Mouse (Mus musculus) brain, embryonic 14.5 days (tissue): ENCODE results near the gene Rbpms2.
A peak's percentile ranks its signal among the peaks of the same experiment; 100 is the strongest.

ENCODE experiments used
- CTCF ChIP-seq: fragments of 200-500 bp; IDR thresholded peaks from 2 replicates; pipeline ENCODE4 v1.5.1; 2012; ENCODE audit warnings: inconsistent platforms, mild to moderate bottlenecking, moderate library complexity, borderline replicate concordance; ENCODE audit not compliant: insufficient read depth, insufficient read length; ENCODE audit errors: extremely low read depth
- POLR2A ChIP-seq: fragments of 200-500 bp; IDR thresholded peaks from 2 replicates; pipeline ENCODE4 v1.6.1; 2012; ENCODE audit warnings: mild to moderate bottlenecking, inconsistent platforms, borderline replicate concordance; ENCODE audit not compliant: poor library complexity, insufficient read depth, insufficient read length, severe bottlenecking; ENCODE audit errors: extremely low read depth

- peak; percentile 57; the same call in 1 of the 2 replicates for TF ChIP-seq CTCF
- no peak for TF ChIP-seq POLR2A
Measured at GRCm38 (mm10) chr9:65598765-65599249, 30.6 kb upstream of the Rbpms2 start.
